Mouse (Mus musculus): Measurements from ENCODE around the gene 1110008P14Rik.

- no peak for TF ChIP-seq CTCF (IDR thresholded peaks at IDR 0.05; ENCODE audit: control insufficient read depth, insufficient read depth, insufficient replicate concordance, low read depth, low read length)
- no peak for TF ChIP-seq POLR2A (IDR thresholded peaks at IDR 0.05; ENCODE audit: control insufficient read depth, low read depth, low read length)
Measured at GRCm38 (mm10) chr2:32415801-32416200, 34.1 kb upstream of the 1110008P14Rik start.
